Mouse (Mus musculus): ENCODE data around the gene Gm29133. TPM values are rescaled to one million over a fixed set of nuclear protein-coding genes. Genes with fewer than 3 reads are reported as not detected.

Gene Gm29133
- polyA plus RNA-seq, 1 experiment from 2014 or later: not detected

DNA sequence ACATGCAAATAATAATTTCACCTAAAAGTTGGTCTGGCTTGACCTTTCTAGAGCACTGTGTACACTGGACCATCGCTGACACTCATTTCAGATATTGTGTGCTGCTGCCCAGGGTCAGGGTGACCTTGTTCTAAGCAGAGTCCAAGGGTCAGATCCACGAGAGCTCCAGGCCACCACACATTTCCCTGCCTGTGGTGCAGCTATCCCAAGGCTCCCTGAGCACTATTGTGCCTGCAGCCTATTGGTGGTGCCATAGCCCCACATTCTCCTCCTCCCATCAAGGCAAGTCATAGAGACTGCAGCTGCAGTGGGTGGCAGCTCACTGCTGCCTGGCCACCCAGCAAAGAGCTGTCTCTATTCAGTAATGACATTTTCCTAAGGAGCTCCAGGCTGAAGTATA is 2.7 kb upstream of the Gm29133 start:
- Histone ChIP-seq H3K9ac (ENCODE audit: low read depth, low read length) (no peak overlapping the region), H3K4me3 (ENCODE audit: low read depth, low read length) (no peak overlapping the region), H3K27ac (ENCODE audit: low read depth, low read length) (no peak overlapping the region), H3K27me3 (replicated peaks; ENCODE audit: control insufficient read depth, insufficient read depth, low read length) (no peaks in the 10 kb centered on the region), H3K4me1 (replicated peaks; ENCODE audit: control insufficient read depth, insufficient read depth, low read length) (no peaks in the 10 kb centered on the region), H3K9me3 (ENCODE audit: control insufficient read depth, low read length) (no peaks in the 10 kb centered on the region), H3K4me2 (no peak overlapping the region), H3K36me3 (ENCODE audit: control insufficient read depth, insufficient read depth, low read length) (no peaks in the 10 kb centered on the region)
- ATAC-seq (replicated peaks; ENCODE audit: low FRiP score): peak; percentile 51
- 45% methylated on average over 2 of the region's 2 CpGs for WGBS
- no peak for DNase-seq (ENCODE audit: low spot score)

DNA sequence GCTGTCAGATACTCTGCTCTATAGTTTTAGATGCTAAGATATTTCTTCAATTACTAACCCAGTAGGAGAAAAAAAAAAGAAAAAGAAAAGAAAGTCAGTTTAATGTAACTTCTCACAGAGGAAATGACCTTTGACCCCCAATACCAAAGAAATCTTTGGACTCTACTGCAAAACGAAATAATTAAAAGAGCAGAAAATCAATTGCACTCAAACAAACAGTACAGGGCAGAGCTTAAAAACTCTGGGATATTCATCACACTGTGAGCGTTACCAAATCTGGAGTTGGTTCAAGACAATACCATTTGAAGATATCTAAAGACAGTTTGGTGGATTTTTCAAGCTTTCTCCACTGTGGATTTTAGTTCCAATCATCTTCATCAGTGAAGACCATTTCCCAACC is 15.4 kb downstream of the Gm29133 start:
- no peaks in the 10 kb centered on the region for H3K9me3 ChIP-seq (ENCODE audit: control insufficient read depth, low read length)
- no peak overlapping the region for H3K4me3 ChIP-seq (ENCODE audit: low read depth, low read length)
- DNase-seq (ENCODE audit: low spot score): no peak
- no peak overlapping the region for H3K9ac ChIP-seq (ENCODE audit: low read depth, low read length)
- no peak overlapping the region for H3K27ac ChIP-seq (ENCODE audit: low read depth, low read length)
- ATAC-seq (replicated peaks; ENCODE audit: low FRiP score): no peak
- no peaks in the 10 kb centered on the region for H3K27me3 ChIP-seq (replicated peaks; ENCODE audit: control insufficient read depth, insufficient read depth, low read length)
- H3K36me3 ChIP-seq (ENCODE audit: control insufficient read depth, insufficient read depth, low read length): no peaks in the 10 kb centered on the region
- no peaks in the 10 kb centered on the region for H3K4me1 ChIP-seq (replicated peaks; ENCODE audit: control insufficient read depth, insufficient read depth, low read length)
- 46% methylated on average over 2 of the region's 2 CpGs for WGBS
- no peak overlapping the region for H3K4me2 ChIP-seq

DNA sequence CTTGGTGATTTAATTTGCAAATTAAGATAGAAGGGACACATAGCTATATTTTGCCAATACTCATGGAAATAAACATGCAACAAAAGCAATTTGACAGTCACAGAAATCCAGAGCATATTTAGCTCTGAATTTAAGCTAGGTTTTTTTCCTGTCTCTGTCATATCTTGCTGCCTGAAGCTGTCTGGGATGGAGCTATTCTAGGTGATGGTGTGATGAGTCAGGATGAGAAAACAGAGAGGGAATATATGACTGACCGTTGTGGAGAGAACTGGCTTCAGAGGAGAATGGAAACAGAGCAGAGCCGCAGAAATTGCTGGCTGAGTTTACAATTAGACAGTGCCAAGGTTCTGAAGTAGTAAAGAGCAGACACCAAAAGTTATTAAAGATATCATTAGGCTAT is 26.3 kb downstream of the Gm29133 start:
- ATAC-seq (replicated peaks; ENCODE audit: low FRiP score) (no peak), DNase-seq (ENCODE audit: low spot score) (no peak)
- WGBS: 80% methylated on average over 2 of the region's 2 CpGs
- no peaks in the 10 kb centered on the region for H3K9me3 ChIP-seq (ENCODE audit: control insufficient read depth, low read length)
- H3K4me3 ChIP-seq (ENCODE audit: low read depth, low read length): no peak overlapping the region
- H3K27ac ChIP-seq (ENCODE audit: low read depth, low read length): no peak overlapping the region
- no peaks in the 10 kb centered on the region for H3K36me3 ChIP-seq (ENCODE audit: control insufficient read depth, insufficient read depth, low read length)
- no peaks in the 10 kb centered on the region for H3K27me3 ChIP-seq (replicated peaks; ENCODE audit: control insufficient read depth, insufficient read depth, low read length)
- H3K4me2 ChIP-seq: no peak overlapping the region
- no peak overlapping the region for H3K9ac ChIP-seq (ENCODE audit: low read depth, low read length)
- no peaks in the 10 kb centered on the region for H3K4me1 ChIP-seq (replicated peaks; ENCODE audit: control insufficient read depth, insufficient read depth, low read length)

DNA sequence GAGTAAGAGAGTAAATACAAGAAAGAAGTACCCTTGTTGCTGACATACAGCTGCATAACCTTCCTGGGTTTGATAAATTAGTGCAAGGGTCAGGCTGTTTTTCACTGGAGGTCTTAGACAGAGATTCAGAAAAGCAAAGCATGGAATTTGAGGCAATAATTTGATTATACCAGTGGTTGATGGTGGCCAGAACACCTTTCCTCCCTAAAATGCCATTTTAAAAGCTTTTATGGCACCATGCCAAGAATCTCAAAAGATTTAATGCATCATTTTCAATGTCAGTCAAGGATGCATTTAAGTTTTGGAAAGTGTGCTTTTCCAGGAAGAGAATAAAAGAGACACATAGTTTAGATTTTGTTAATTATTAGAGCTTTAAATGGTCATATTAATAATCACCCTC is 60.0 kb downstream of the Gm29133 start:
- Histone ChIP-seq H3K9ac (ENCODE audit: low read depth, low read length) (no peak overlapping the region), H3K27ac (ENCODE audit: low read depth, low read length) (no peak overlapping the region), H3K4me3 (ENCODE audit: low read depth, low read length) (no peak overlapping the region), H3K36me3 (ENCODE audit: control insufficient read depth, insufficient read depth, low read length) (no peaks in the 10 kb centered on the region), H3K4me2 (no peak overlapping the region), H3K4me1 (replicated peaks; ENCODE audit: control insufficient read depth, insufficient read depth, low read length) (no peaks in the 10 kb centered on the region), H3K27me3 (replicated peaks; ENCODE audit: control insufficient read depth, insufficient read depth, low read length) (no peaks in the 10 kb centered on the region), H3K9me3 (ENCODE audit: control insufficient read depth, low read length) (no peaks in the 10 kb centered on the region)
- no peak for ATAC-seq (replicated peaks; ENCODE audit: low FRiP score)
- DNase-seq (ENCODE audit: low spot score): no peak

DNA sequence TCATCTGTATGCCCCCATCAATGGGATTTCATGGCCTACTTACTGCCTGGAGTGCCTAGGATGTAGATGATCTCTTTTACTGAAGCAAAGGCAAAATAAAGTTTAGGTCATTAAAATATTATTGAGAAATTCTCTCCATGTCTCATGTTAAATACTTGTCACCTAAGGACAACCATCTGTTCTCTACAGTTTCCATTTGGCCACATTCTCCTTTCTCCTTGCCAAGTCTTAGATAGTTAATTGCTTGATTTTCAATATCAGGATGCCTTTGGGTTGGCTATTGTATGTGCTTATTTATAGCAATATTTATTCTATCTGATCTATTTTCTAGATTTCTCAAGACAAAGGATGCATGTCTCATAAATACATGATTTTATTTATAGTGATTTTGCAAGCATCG is 75.9 kb downstream of the Gm29133 start:
- Histone ChIP-seq H3K27ac (ENCODE audit: low read depth, low read length) (no peak overlapping the region), H3K27me3 (replicated peaks; ENCODE audit: control insufficient read depth, insufficient read depth, low read length) (no peaks in the 10 kb centered on the region), H3K9ac (ENCODE audit: low read depth, low read length) (no peak overlapping the region), H3K4me3 (ENCODE audit: low read depth, low read length) (no peak overlapping the region), H3K4me2 (no peak overlapping the region), H3K36me3 (ENCODE audit: control insufficient read depth, insufficient read depth, low read length) (no peaks in the 10 kb centered on the region), H3K4me1 (replicated peaks; ENCODE audit: control insufficient read depth, insufficient read depth, low read length) (no peaks in the 10 kb centered on the region), H3K9me3 (ENCODE audit: control insufficient read depth, low read length) (no peaks in the 10 kb centered on the region)
- DNase-seq (ENCODE audit: low spot score): no peak
- no peak for ATAC-seq (replicated peaks; ENCODE audit: low FRiP score)
- WGBS: 75% methylated on average over 1 of the region's 1 CpGs

DNA sequence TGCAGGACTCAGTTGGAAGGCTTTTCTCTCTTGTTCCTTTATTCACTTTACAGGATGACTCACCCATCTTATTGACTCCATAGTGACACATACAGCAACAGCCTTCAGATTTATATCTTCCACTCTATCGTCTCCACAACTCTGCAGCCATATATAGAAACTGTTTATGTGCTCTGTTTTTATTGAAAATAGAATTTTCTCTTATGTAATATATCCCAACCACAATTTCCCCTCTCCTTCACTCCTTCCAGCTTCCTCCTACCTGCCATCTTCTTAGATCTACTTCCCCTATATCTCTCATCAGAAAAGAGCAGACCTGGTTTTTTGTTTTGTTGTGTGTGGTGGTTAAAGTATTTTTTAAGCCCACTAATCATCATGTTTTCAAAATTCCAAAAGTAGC is 76.5 kb downstream of the Gm29133 start:
- 77% methylated on average over 1 of the region's 1 CpGs for WGBS
- Histone ChIP-seq H3K9me3 (ENCODE audit: control insufficient read depth, low read length) (no peaks in the 10 kb centered on the region), H3K36me3 (ENCODE audit: control insufficient read depth, insufficient read depth, low read length) (no peaks in the 10 kb centered on the region), H3K9ac (ENCODE audit: low read depth, low read length) (no peak overlapping the region), H3K27ac (ENCODE audit: low read depth, low read length) (no peak overlapping the region), H3K27me3 (replicated peaks; ENCODE audit: control insufficient read depth, insufficient read depth, low read length) (no peaks in the 10 kb centered on the region), H3K4me1 (replicated peaks; ENCODE audit: control insufficient read depth, insufficient read depth, low read length) (no peaks in the 10 kb centered on the region), H3K4me2 (no peak overlapping the region), H3K4me3 (ENCODE audit: low read depth, low read length) (no peak overlapping the region)
- ATAC-seq (replicated peaks; ENCODE audit: low FRiP score) (no peak), DNase-seq (ENCODE audit: low spot score) (no peak)

DNA sequence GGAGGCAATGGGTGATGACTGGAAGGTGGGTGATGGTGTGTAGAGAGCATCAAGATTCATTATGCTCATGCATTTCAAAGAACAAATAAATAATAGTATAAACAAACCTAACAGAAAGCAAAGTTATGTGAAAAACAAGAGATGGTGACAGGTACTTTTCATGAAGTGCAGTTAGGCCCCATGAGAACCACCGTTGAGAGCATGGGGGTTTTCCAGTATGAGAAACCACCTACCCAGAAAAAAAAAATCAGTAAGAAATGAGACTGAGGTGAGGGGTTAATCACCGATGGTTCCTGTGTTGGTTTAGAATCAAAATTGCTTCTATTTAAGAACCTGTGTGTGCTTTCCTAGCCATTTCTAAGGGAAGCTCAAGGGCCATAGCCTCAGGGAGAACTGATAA is 86.8 kb downstream of the Gm29133 start:
- no peaks in the 10 kb centered on the region for H3K4me1 ChIP-seq (replicated peaks; ENCODE audit: control insufficient read depth, insufficient read depth, low read length)
- H3K9me3 ChIP-seq (ENCODE audit: control insufficient read depth, low read length): no peaks in the 10 kb centered on the region
- no peak overlapping the region for H3K4me3 ChIP-seq (ENCODE audit: low read depth, low read length)
- no peak overlapping the region for H3K4me2 ChIP-seq
- H3K27ac ChIP-seq (ENCODE audit: low read depth, low read length): no peak overlapping the region
- H3K27me3 ChIP-seq (replicated peaks; ENCODE audit: control insufficient read depth, insufficient read depth, low read length): no peaks in the 10 kb centered on the region
- 79% methylated on average over 2 of the region's 2 CpGs for WGBS
- ATAC-seq (replicated peaks; ENCODE audit: low FRiP score) (no peak), DNase-seq (ENCODE audit: low spot score) (no peak)
- H3K36me3 ChIP-seq (ENCODE audit: control insufficient read depth, insufficient read depth, low read length): no peaks in the 10 kb centered on the region
- no peak overlapping the region for H3K9ac ChIP-seq (ENCODE audit: low read depth, low read length)

DNA sequence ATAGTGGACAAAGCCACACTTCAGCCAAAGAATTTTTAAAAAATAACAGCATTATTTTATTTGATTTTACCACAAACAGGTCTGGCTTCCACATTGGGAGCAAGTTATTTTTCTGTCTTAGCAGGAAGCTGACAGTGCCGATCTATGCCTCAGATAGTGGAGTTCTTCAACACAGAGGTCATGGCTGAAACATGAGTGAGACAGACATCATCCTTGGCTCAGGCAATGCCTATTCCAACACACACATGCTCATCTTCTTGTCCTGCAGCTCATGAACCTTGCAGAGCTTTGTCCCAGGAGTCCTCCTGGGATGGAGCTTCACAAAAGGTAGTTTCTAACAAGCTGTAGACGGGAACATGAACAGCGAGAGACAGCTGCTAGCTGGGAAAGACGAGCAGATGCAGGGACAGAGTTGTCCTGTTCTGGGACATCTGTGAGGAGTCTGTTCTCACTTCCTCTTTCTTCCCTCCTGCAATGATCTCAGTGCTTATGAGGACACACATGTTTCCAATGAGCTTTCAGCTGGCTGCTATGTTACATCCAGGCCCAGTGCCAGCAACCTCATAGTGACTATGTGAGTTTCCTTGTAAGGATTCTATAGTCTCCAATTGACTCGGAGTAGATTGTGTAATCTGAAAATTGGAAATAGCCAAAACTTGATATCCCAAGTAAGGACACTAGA is 87.4 kb downstream of the Gm29133 start:
- no peaks in the 10 kb centered on the region for H3K9me3 ChIP-seq (ENCODE audit: control insufficient read depth, low read length)
- H3K4me3 ChIP-seq (ENCODE audit: low read depth, low read length): no peak overlapping the region
- DNase-seq (ENCODE audit: low spot score) (no peak), ATAC-seq (replicated peaks; ENCODE audit: low FRiP score) (no peak)
- H3K4me1 ChIP-seq (replicated peaks; ENCODE audit: control insufficient read depth, insufficient read depth, low read length): no peaks in the 10 kb centered on the region
- no peak overlapping the region for H3K9ac ChIP-seq (ENCODE audit: low read depth, low read length)
- WGBS: 68% methylated on average over 5 of the region's 5 CpGs
- no peaks in the 10 kb centered on the region for H3K27me3 ChIP-seq (replicated peaks; ENCODE audit: control insufficient read depth, insufficient read depth, low read length)
- H3K36me3 ChIP-seq (ENCODE audit: control insufficient read depth, insufficient read depth, low read length): no peaks in the 10 kb centered on the region
- H3K27ac ChIP-seq (ENCODE audit: low read depth, low read length): no peak overlapping the region
- H3K4me2 ChIP-seq: no peak overlapping the region

Data from liver, embryonic 11.5 days (tissue).